Mouse (Mus musculus): Measurements from ENCODE around the gene Vmn2r45.
"Not testable (repeated sequence)": the region's sequence is repeated elsewhere in the genome, so short reads cannot be mapped to it uniquely, and the experiment has no call there.

The Vmn2r45 gene

DNA sequence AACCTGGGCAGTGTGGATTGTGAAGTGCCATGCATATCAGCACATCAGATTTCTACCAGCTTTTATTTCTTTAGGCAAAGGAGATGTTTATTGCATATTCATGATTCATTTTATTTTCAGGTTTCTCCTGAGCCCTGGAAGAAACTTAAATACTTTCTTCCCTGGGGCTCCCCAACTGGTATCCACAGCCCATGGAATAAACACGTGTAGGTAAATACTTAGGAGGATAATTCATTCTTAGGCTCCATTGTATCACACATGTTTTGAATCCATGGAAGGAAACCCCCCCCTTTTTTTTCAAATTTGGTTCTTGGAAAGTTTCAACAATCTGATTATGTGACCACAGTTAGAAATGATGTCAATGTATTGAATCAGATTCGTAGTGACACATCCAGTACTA lies at the start of gene Vmn2r45:
Gene Vmn2r45 (minus strand): TSS at position 101 of the 400 bp plus-strand sequence.
- DNase-seq (ENCODE audit: low read depth, low spot score): not testable (repeated sequence)
